Mouse (Mus musculus) kidney, adult 2 months (tissue): ENCODE results near the gene Syt12.

ENCODE experiments used
- CTCF ChIP-seq: fragments of 200-500 bp; conservative IDR thresholded peaks from 2 replicates; pipeline ENCODE4 v1.5.1; 2011; ENCODE audit warnings: low read depth, mild to moderate bottlenecking, control low read depth, low read length, moderate library complexity, mixed read lengths; ENCODE audit not compliant: insufficient read depth, insufficient read length
- POLR2A ChIP-seq: fragments of 200-500 bp; IDR thresholded peaks from one replicate; pipeline ENCODE4 v1.6.1; 2011; ENCODE audit warnings: low read depth, low read length, control low read depth

- TF ChIP-seq CTCF (peak; percentile 21; the same call in 1 of the 2 replicates), POLR2A (no peak)
These were observed 36.1 kb downstream of the Syt12 start for GRCm38 (mm10) chr19:4441090-4441591.
